Mouse (Mus musculus): Measurements from ENCODE around the gene Gpr179.
"Not testable (repeated sequence)": the region's sequence is repeated elsewhere in the genome, so short reads cannot be mapped to it uniquely, and the experiment has no call there.

Gpr179 gene

DNA sequence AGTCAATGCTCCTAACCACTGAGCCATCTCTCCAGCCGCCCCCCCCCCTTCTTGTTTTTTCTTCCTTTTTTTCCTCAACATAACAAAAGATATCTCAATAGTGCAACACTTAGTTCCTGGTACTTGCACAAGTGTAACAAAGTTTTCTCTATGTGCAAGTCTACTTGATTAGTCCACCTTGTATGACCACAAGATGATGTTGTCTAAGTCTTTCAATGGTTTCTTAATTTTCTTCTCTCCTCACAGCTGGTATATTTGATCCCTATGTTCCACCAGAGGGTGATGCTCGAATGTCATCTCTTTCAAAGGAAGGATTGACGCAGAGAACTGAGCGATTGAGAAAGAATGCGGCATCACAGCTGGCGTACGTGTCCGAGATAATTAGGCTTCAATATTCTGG lies 30.7 kb downstream of the Gpr179 start:
- DNase-seq (ENCODE audit: low spot score in 2 of 2): no peak

DNA sequence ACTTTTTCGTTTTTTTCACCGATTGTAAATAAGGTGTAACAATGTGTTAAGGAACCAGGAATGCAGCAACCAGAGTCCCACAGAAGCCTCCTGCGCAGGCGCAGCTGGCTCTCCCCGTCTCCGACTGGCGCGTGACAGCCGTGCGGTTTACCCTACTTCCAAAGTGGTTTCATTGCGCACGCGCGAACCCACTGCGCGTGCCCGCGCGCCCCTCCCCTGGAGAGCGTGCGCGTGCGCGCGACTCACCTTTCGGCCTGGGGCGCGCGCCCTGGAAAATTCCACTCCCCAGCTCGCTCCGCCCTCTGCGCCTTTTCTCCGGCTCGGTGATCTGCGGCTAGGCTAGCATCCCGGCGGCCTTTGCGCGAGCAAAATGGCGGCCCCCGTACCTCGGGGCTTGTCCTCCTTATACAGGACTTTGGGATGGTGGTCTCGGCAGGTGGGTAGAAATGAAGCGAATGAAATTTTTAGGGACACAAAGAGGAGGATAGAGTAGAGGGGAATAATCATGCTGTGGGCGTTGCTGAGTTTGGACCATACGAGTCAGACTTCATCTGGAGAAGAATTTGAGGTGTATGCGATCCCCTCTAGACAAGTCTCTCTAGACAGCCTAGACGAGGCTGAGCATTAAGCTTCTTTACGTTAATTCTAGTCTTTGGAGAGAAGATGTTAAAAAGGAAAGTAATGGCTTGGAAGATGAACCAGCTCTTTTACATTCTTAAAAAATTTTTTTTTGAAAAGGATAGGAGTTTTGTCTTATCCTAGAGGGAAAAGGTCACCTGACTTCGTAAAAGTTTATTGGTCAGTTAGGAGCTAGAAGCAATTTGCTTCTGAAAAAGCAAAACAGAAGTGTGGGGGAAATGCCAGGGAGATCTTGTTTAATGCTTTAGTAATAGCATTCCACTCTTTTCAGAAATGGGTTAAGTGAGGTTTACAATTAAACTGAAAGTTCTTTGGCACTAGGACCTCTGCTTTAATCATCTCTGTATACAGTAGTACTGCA lies 36.1 kb downstream of the Gpr179 start, which contains the start of gene Mrpl45:
Mrpl45 (plus strand) TSS at position 213 of the 1,000 bp plus-strand sequence.
- peak; percentile 95 to 99 for DNase-seq (ENCODE audit: low spot score in 2 of 2)

DNA sequence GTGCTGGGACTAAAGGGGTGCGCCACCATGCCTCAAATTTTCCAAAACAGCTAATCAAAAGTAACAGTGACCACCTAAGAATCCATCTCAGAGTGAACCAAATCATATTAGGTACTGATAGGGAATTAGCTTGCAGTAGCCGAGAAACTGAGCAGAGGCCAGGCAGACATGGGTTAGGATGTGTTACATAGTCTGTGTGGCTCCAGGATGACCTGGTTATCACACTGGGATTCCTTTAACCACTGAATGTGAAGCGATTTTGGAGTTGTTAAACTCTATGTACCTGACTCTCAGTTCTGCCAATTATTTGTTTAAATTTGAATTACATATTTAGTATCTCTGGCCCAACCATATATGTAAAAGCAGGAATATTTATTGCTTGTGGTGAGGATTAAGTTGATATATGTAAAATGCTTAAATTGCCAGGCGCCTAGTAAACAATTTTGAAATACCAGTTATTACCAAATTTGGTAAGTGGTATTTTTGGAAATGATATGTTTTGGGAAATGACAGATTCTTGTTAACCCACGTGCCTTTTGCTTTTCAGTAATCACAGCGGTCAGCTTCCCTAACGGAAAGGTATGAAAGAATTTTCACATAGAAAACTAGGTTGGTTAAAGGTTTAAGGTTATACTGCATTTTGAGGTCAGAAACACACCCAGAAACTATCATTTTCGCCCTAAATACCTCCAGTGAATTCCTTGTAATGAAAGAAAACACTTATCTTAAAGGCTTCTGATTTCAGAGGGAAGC lies 37.0 kb downstream of the Gpr179 start:
- peak in 1 of 2 experiments; percentile 9 for DNase-seq (ENCODE audit: low spot score in 2 of 2)

DNA sequence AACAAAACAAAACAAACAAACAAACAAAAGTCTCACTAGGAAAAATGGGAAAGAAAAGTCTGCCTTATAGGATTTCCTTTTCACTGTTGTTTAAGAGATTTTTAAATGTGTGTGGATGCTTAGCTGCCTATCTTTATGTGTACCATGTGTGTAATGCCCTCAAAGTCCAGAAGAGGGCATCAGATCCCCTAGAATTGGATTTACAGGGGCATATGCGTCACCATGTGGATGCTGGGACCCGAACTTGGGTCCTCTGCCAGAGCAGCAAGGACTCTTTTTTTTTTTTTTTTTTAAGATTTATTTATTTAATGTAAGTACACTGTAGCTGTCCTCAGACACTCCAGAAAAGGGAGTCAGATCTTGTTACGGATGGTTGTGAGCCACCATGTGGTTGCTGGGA lies 37.8 kb downstream of the Gpr179 start:
- peak in 1 of 2 experiments; percentile 42 for DNase-seq (ENCODE audit: low spot score in 2 of 2)

DNA sequence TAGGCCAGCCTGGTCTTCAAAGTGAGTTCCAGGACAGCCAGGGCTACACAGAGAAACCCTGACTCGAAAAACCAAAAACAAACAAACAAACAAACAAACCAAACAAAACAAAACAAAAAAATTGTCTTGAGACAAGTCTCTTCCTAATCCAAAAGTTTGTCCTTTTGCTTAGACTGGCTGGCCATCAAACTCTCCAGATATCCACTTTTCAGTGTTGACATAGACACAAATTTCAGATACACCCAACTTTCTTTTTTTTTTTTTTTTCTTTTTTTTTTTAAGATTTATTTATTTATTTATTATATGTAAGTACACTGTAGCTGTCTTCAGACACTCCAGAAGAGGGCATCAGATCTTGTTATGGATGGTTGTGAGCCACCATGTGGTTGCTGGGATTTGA lies 39.0 kb downstream of the Gpr179 start:
- DNase-seq (ENCODE audit: low spot score in 2 of 2): not testable (repeated sequence)

DNA sequence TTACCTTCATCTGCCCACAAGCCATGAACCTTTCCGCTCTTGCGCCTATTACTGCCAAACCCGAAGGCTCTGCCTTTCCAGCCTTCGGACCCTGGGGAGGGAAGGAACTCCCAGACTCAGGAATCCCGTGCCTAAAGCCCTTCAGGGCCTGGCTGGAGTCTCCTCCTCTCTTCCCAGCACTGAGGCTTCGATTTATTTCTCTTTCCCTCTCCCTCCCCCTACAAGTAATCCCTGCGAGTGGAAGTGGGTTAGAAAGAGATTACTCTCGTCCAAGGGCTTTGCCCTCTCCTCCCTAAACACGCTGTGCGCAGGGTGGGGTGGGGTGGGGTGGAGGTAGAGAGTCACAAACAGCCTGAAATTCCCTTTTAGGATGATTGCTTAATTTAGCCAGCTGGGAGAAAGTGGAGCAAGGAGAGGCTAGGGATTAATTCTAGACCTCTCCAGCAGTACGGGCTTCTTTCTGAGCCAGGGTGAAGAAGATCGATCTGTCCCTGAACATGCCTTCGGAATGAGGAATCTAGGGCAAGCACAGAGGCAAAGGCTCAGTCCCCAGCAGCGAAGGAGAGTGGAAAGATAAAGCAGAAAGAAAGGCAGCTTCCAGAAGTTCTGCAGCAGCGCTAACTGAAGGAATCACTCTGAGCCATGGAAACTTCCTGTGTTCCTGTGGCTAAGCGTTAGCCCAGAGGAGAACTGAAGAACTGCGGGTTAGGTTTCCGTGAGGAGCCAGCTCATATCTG lies 40.8 kb downstream of the Gpr179 start:
- peak in 1 of 2 experiments; percentile 10 for DNase-seq (ENCODE audit: low spot score in 2 of 2)

DNA sequence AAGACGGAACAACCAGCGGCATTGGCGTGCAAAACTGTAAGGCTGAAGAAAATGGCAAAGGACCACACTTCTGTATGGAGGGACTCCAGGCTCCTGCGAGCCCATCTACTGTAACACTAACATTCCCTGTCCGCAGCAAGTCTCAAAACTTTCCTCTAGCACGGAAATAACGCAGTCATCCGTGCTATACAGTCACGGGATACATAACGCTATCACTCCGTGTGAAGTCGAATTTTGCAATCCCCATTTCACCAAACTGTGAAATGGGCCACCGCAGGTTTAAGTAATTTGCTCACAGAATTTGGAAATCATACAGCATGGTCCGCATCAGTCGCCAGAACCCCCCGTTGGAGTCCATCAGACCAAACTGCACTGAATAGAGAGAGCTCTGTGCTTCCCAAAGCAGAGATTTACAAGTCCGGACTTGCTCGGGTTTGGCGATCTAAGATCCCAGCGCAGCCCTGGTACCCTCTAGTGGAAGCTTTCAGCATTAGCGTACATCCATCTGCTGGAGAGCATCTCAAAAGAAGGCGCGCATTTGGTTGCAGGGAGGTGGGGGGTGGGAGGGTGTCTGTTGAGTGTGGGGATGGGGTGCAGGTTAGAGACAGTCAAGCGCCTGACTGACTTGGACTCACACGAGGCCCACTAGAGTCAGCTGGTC lies 41.8 kb downstream of the Gpr179 start:
- peak in 1 of 2 experiments; percentile 57 for DNase-seq (ENCODE audit: low spot score in 2 of 2)

DNA sequence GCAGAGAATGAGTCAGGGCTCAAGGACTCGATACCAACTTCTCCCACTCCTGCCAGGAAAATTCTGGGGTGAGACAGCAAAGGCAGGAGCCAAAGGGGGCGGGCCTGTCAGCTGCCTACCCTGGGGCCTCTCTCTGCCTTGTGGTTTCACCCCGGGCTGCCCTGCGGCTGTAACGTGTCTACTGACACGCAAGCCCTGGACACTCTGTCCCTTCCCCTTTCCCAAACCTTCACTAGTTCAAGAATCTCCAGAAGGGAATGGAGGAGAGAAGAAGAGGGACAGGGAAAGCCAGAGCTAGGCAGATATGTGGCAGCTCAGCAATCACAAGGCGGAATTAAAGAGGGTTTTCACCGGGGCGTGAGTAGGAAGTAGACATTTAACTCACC lies 42.4 kb downstream of the Gpr179 start:
- peak in 1 of 2 experiments; percentile 39 for DNase-seq (ENCODE audit: low spot score in 2 of 2)

DNA sequence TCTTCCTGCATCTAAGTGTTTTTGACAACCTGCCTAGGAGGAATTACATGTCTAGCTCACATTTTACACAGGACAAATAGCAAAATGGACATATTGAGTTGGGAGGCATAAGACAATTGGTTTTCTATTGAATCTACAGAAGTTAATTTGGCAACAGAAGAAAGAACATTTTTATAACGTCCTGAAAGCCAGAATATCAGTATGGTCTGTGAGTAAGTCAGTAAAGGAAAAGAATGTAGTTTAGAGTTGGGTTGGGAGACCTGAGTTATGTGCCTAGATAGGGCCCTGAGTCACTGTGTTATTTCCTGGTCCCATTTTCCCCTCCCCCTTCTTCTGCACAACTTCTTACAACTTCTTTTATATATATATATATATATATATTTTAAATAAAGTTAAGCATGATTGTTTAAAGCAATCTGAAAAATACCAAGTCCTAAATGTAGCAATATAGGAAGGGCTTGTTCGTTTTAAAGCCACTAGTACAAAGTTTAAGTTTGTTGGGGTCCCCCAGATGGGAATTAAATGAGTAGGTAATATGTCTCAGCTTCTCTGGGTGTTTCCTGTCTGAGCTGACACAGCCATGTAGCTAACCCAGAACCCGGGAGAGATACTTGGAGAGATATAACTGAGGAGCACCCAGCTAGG lies 42.9 kb downstream of the Gpr179 start:
- DNase-seq (ENCODE audit: low spot score in 2 of 2): no peak

DNA sequence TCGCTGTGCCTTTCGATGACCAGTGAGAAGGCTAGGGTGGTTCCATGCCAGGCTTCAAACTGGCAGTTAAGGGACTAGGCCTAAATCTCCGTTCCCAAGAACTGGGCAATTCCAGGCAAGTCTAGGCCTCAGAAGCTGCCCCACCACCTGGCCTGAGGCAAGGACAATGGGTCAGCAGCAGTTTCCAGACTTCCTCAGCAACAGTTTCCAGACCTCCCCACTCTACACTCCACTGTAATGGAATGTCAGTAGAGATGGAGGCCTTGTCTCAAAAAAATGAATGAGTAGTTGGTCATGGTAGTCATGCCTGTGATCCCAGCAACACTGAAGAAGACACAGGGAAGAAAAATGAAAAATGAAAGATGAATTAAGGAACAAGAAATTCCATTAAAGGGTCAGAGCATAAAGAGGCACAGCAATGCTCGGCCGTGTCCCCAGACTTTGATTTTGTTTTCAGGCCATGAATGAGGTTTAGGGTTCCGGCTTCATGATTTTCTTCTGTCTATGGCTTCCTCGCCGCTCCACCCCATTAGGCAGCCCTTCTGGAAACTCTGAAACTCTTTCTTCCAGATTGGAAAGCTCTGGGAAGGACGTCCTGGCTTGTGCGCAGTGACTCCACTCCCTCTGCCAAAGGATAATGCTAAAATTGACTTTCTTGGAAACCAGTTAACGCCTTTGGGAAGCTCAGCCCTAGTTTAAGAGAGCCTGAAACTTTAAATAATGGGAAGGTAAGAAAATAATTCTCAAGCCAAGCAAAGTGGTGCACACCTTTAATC lies 44.4 kb downstream of the Gpr179 start:
- no peak for DNase-seq (ENCODE audit: low spot score in 2 of 2)

DNA sequence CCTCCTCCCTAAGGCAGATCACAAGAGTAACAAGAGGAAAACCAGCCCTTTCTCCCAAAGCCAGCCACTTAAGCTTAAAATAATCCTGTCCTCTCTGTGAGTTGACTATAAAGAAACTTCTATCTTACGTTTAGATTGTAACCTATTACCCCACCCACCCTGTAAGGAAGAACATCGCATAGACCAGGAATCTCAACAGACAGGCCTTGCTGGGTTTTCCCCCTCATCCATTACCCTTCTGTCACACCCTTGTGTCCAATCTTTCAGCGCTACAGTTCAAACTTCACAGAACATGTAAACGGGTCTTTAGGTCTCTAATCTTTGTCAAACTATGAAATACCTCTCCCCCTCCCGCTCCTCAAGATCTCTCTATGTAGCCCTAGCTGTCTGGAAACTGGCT lies 47.2 kb downstream of the Gpr179 start:
- no peak for DNase-seq (ENCODE audit: low spot score in 2 of 2)

DNA sequence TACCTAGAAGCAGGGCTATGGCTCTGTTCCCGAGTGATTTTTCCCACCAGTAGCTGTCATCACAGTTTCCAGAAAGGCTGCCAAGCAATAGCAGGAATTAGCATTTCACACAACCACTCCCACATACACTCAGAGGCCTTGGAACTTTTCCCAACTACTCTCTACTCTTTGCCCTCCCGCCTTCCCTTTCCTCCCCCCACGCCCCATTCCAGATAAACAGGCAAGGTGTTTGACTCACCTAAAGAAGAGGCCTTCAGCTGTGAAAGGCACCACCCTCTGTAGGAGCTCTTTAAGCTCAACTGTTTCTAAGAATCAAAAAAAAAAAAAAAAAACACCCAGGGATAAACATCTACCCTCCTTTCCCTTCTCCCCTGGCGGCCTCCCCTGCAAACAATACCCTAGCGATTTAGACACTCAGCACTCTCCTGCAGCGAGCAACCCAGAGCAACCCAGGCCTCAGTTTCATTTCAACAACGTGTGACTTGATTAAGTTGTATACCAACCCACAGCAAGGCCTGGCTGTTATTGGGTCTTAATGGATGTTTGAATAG lies 49.6 kb downstream of the Gpr179 start:
- DNase-seq (ENCODE audit: low spot score in 2 of 2): no peak

DNA sequence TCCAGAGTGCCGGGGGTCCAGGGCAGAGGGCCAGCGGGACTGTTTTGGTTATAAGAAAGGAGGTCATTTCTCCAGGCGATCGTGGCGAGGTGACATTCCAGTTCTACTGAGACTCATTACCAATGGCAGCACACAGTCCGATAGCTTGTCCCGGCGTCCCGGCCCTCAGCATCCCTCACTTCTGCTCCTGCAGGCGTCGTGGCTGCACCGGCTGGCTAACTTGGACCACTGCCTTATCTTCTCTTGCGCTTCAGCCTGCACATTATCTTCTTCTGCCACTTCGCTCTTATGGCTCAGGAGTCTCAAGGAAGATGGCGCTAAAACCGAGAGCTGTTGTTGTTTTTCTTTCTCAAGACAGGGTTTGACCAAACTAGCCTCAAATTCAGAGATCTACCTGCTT lies 50.5 kb downstream of the Gpr179 start:
- peak in 1 of 2 experiments; percentile 10 for DNase-seq (ENCODE audit: low spot score in 2 of 2)

DNA sequence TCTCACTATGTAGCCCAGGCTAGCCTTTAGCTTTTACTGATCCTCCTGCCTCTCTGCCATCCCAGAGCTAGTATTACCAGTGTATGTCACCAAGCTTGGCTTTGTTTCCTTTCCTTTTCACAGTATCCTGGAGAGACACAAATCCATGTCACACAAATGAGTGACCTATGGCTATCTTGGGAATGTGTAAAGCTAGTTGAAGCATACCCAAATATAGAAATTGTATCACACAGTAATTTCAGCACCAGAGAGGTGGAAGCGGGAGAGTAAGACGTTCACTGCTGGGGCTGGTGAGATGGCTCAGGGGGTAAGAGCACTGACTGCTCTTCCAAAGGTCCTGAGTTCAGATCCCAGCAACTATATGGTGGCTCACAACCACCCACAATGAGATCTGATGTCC lies 51.9 kb downstream of the Gpr179 start:
- no peak for DNase-seq (ENCODE audit: low spot score in 2 of 2)

DNA sequence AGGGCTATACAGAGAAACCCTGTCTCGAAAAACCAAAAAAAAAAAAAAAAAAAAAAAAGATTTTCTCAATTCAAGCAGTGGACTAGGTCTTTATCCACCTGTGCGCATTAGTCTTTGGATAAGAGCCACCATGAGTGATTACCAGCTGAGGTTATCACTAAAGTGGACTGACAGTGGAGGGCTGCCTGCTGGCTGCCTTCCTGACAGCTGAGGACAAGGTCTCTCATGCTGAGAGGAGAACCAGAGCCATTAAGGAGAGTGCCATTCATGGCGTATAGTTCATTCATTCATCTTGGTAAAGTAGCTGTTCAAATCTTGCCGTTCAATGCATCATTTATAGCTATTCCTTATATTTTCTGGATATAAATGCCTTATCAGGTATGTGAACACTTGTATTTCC lies 55.3 kb downstream of the Gpr179 start:
- DNase-seq (ENCODE audit: low spot score in 2 of 2): no peak

DNA sequence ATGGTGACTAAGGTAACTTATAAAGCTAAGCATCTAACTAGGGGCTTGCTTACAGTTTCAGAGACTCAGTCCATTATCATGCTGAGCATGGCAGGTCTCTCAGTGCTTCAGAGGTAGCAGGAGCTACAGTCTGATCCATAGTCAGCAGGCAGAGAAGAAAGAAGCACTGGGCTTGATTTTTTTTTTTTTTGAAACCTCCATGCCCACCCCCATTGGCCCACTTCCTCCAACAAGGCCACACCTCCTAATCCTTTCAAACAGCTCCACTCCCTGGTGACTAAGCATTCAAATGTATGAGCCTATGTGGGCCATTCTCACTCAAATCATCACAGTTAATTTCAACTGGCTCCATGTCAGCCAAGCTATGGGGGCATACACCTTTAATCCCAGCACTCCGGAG lies 59.1 kb downstream of the Gpr179 start:
- no peak for DNase-seq (ENCODE audit: low spot score in 2 of 2)

DNA sequence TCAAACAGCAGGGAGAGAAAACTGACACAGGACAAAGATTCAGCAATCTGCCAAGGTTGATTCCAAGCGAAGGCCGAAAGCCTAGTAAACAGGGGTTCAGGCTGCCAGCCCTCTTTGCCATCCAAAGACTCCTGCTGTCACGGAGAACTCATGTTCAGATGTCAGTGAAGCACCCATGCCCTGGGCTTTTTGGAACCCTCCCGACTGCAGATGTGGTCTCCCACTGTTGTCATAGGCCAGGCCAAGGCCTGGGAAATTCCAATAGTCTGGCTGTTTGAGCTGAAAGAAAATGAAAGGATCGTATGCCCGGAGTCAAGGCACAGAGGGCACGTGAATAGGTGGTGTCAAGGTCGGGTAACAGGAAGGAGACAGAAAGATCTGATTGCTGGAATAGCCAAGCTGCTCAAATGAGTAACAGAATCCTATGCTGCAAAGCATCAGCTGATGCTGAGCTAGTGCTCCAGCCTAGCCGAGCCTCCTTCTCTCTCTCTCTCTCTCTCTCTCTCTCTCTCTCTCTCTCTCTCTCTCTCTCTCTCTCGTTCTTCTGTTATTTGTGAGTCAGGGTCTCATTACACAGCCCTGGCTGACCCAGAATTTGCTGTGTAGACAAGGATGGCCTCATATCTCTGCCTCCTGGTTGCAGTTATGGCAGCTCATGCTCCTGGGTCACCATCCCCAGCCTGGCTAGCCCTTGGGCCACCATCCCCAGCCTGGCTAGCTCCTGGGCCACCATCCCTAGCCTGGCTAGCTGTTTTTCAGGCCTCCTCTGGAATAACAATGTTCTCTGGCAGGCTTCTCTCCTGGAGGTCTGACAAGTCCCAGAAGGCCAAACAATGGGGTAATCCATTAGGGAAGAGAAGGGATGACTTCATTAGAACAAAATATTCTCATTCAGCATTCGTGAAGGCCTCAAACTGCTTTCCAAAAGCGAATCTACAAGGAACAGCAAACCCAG lies 62.3 kb downstream of the Gpr179 start:
- no peak for DNase-seq (ENCODE audit: low spot score in 2 of 2)

DNA sequence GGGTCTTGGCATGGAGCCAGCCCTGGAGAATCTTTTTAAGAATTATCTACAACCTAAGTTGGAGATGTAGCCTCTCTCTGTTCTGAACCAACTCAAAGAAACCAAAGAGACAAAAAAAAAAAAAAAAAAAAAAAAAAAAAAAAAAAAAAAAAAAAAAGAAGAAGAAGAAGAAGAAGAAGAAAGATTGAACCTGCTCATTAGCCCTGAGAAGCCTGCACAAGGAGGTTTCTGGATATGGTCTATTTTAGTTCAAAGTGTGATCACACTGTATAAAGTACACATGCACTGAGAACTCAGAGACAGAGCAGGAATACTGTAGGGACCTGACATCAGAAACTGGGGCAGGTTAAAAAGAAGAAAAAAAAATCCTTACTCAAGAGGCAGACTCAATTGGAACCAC lies 64.2 kb downstream of the Gpr179 start:
- DNase-seq (ENCODE audit: low spot score in 2 of 2): no peak

DNA sequence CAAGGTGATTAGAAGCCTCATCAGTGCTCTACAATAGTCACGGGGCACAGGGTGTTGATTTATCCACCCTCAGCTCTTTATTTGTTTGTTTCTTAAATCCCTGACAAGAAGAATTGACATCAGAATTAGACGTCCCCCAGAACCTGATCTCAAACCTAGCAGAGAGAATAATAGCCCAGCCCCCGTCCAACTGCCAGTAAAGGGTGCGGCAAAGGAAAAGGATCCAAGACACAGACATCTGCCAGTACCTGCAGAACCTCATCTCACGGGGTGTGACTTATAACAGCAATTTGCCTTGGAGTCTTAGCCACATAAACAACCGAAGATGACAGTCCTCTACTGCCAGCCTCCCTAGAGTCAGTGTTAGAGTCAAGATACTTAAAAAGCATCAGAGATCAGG lies 64.9 kb downstream of the Gpr179 start:
- DNase-seq (ENCODE audit: low spot score in 2 of 2): no peak
